10 mouse cellular contexts compared by ENCODE assay signal in genomic region chr13:48572127-48572526, GRCm38 (mm10). TPM values are rescaled to one million over a fixed set of nuclear protein-coding genes. Genes with fewer than 3 reads are reported as not detected.
DNase-seq lines count a peak whose midpoint lies in the region; ATAC-seq lines count a peak whose summit lies in the region.
"Had no signal": no experiment of that assay in that cellular context is flagged by ENCODE, and none has a peak within 500 bp of the region (broad histone marks: within the 10 kb centered on the region; RNA-seq: fewer than 3 reads in every experiment).

No protein-coding gene starts in this region.

- no peaks in the 10 kb centered on the region for H3K9me3 ChIP-seq in embryonic facial prominence, embryonic 10.5 days
- H3K9me3 ChIP-seq in forebrain, embryonic 10.5 days: no peaks in the 10 kb centered on the region
- H3K9me3 ChIP-seq: embryonic facial prominence, embryonic 15.5 days; limb, embryonic 13.5 days had no signal

- no peaks in the 10 kb centered on the region for H3K36me3 ChIP-seq in embryonic facial prominence, embryonic 10.5 days (replicated peaks)
- no peaks in the 10 kb centered on the region for H3K36me3 ChIP-seq in forebrain, embryonic 10.5 days (replicated peaks)
- H3K36me3 ChIP-seq: embryonic facial prominence, embryonic 15.5 days had no signal

- no peak overlapping the region for H3K27ac ChIP-seq in embryonic facial prominence, embryonic 10.5 days (replicated peaks)
- H3K27ac ChIP-seq in forebrain, embryonic 10.5 days: no peak overlapping the region
- H3K27ac ChIP-seq: embryonic facial prominence, embryonic 15.5 days; limb, embryonic 13.5 days had no signal

- WGBS in embryonic facial prominence, embryonic 10.5 days: 81% methylated on average over 1 of the region's 1 CpGs
- 88% methylated on average over 1 of the region's 1 CpGs for WGBS in forebrain, embryonic 10.5 days

- no peaks in the 10 kb centered on the region for H3K27me3 ChIP-seq in embryonic facial prominence, embryonic 10.5 days (replicated peaks; ENCODE audit: low read depth, poor library complexity, severe bottlenecking)
- no peaks in the 10 kb centered on the region for H3K27me3 ChIP-seq in forebrain, embryonic 10.5 days (ENCODE audit: poor library complexity, severe bottlenecking)
- H3K27me3 ChIP-seq: embryonic facial prominence, embryonic 15.5 days; limb, embryonic 13.5 days had no signal

- no peak overlapping the region for H3K4me3 ChIP-seq in embryonic facial prominence, embryonic 10.5 days
- no peak overlapping the region for H3K4me3 ChIP-seq in forebrain, embryonic 10.5 days
- H3K4me3 ChIP-seq: embryonic facial prominence, embryonic 15.5 days; limb, embryonic 13.5 days had no signal

- DNase-seq in layer of hippocampus, adult 11-12 months (ENCODE audit: low spot score): peak; percentile 54
- no peak for DNase-seq in layer of hippocampus, adult 9-11 months
- peak; percentile 27 for DNase-seq in embryonic facial prominence, embryonic 10.5 days (ENCODE audit: low spot score)
- peak; percentile 71 to 72 for DNase-seq in kidney, postnatal 36 days
- peak; percentile 78 for DNase-seq in retina, embryonic 14.5 days (ENCODE audit: low spot score)
- DNase-seq in forebrain, embryonic 10.5 days (ENCODE audit: extremely low spot score, low spot score): no peak

- peaks cover 13% of the 10 kb centered on the region for H3K4me1 ChIP-seq in embryonic facial prominence, embryonic 10.5 days
- H3K4me1 ChIP-seq in forebrain, embryonic 10.5 days: peaks cover 11% of the 10 kb centered on the region; the same call in 1 of the 2 replicates

- ATAC-seq in CD4-positive, CD25-positive, alpha-beta regulatory T cell, adult 4 months: peak; percentile 100
- ATAC-seq in activated CD4-positive, CD25-positive, alpha-beta regulatory T cell, adult 4 months: peak; percentile 96

RNA-seq across cellular contexts. Expression of gene Ptpdc1, which starts 53.3 kb away (rescaled TPM):
- polyA plus RNA-seq in CD4-positive, CD25-positive, alpha-beta regulatory T cell, adult 4 months (2017; shearing (Covaris generic)): 1 to 10 TPM in 1 of 2 experiments, under 1 TPM in 1; 0.79 to 1.6 TPM
- under 1 TPM; 0.22 to 0.50 TPM for polyA plus RNA-seq in activated CD4-positive, CD25-positive, alpha-beta regulatory T cell, adult 4 months (2017; shearing (Covaris generic))
- polyA plus RNA-seq in embryonic facial prominence, embryonic 10.5 days (2016; fragmentation: Nextera tagmentation; extraction: Ambion mirVana): 7.7 and 10.5 TPM in 2 replicates
- 7.1 and 8.2 TPM in 2 replicates for polyA plus RNA-seq in forebrain, embryonic 10.5 days (2016; fragmentation: Nextera tagmentation; extraction: Ambion mirVana)

RNA-seq across cellular contexts. Expression of gene A830005F24Rik, which starts 58.8 kb away (rescaled TPM):
- 1 to 10 TPM; 3.5 to 4.5 TPM for polyA plus RNA-seq in CD4-positive, CD25-positive, alpha-beta regulatory T cell, adult 4 months (2017; shearing (Covaris generic))
- polyA plus RNA-seq in activated CD4-positive, CD25-positive, alpha-beta regulatory T cell, adult 4 months (2017; shearing (Covaris generic)): 1 to 10 TPM; 6.5 to 6.8 TPM
- polyA plus RNA-seq in embryonic facial prominence, embryonic 10.5 days (2016; fragmentation: Nextera tagmentation; extraction: Ambion mirVana): 2.7 TPM in 2 replicates
- 2.2 and 2.5 TPM in 2 replicates for polyA plus RNA-seq in forebrain, embryonic 10.5 days (2016; fragmentation: Nextera tagmentation; extraction: Ambion mirVana)

RNA-seq across cellular contexts. Expression of gene Zfp169, which starts 58.9 kb away (rescaled TPM):
- polyA plus RNA-seq in CD4-positive, CD25-positive, alpha-beta regulatory T cell, adult 4 months (2017; shearing (Covaris generic)): 10 to 100 TPM; 14.7 to 18.3 TPM
- polyA plus RNA-seq in activated CD4-positive, CD25-positive, alpha-beta regulatory T cell, adult 4 months (2017; shearing (Covaris generic)): 10 to 100 TPM; 11.4 to 14.6 TPM
- 4.6 and 4.9 TPM in 2 replicates for polyA plus RNA-seq in embryonic facial prominence, embryonic 10.5 days (2016; fragmentation: Nextera tagmentation; extraction: Ambion mirVana)
- 4.3 and 4.9 TPM in 2 replicates for polyA plus RNA-seq in forebrain, embryonic 10.5 days (2016; fragmentation: Nextera tagmentation; extraction: Ambion mirVana)

Comparison
In these comparisons a context has a peak if more than half of its experiments do, and no peak if none do; other contexts are left out.
1. DNase-seq: peak in layer of hippocampus, adult 11-12 months (single experiment), embryonic facial prominence, embryonic 10.5 days (single experiment), kidney, postnatal 36 days (2 of 2) and retina, embryonic 14.5 days (single experiment); none in layer of hippocampus, adult 9-11 months (single experiment) and forebrain, embryonic 10.5 days (single experiment).